Mouse (Mus musculus) c-Kit-positive CD71-positive TER-119-positive erythroid progenitor cells, embryonic 14.5 days (primary cell): ENCODE results near the gene Tmem199.

ENCODE experiments used
- DNase-seq: peaks from one replicate; pipeline ENCODE4 v3.0.0-alpha.2; 2013; ENCODE audit warnings: low spot score

Gene Tmem199

DNA sequence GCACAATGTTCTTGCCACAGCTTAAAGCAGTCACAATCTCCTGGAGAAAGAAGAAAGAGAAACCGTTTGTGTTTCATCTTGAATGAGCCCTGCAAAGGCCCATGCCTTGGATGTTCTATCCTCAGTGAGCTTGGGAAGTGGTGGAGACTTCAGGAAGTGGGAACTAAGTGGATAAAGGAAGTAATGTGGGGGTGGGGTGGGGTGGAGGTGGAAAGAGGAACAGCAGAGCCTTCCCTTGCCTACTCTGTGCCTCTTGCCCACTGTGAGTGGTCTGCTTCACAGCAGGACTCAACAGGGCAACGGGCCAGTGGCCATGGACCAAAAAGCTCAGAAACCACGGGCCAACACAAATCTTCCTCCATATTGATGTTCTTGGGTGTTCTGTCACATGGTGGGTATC is 36.7 kb downstream of the Tmem199 start:
- DNase-seq = no peak

DNA sequence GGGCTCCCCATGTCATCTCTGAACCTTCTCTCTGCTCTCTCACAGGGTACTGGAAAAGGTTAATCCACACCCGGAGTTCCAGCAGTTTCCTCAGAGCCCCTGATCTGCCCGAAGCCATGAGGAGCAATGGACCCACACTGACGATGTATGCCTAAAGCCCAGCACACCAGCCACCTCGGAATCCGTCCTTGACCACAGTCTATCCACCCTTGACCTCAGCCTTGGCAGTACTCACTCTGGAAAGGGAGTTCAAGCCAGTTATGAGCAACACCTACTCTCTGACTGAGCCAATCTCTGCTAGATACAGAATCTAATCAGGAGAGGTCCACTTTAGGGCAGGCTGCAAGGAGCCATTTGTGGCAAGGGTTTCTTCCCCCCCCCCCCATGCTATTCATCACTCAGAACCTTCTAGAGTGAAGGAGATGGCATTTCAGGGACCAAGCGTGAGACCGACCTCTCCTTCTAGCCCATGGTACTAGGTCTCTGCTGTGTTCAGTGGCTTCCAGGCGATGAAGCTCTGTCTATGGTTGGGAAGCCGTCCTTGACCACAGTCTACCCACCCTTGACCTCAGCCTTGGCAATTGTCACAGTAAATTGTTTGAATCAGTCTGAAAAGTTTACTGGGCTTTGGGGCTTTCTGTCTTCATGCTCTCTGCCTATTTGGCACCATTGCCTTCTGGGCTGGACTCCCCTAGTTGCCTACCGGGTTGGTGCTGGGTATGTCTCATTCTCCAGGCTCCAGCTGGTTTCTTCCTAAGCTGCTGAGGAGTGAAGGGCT is 40.5 kb downstream of the Tmem199 start:
- no peak for DNase-seq

DNA sequence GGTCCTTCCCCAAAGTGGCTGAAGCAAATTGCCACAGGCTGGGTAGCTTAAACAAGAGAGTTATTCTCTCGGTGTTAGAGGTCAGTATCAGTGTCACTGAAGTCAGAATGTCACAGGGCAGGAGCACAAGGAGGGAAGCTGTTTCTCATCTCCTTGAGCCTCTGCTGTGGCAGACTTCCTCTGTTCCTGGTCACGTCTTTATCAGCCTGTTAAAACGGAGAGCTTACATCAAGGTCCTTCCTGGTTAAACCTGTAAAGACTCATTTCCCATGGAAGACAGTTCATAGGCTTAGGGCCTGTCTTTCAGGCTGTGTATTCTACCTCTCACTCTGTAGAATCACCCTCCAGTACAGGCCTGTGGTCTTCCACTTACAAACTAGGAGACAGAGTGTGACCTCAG is 44.0 kb downstream of the Tmem199 start:
- DNase-seq = no peak

DNA sequence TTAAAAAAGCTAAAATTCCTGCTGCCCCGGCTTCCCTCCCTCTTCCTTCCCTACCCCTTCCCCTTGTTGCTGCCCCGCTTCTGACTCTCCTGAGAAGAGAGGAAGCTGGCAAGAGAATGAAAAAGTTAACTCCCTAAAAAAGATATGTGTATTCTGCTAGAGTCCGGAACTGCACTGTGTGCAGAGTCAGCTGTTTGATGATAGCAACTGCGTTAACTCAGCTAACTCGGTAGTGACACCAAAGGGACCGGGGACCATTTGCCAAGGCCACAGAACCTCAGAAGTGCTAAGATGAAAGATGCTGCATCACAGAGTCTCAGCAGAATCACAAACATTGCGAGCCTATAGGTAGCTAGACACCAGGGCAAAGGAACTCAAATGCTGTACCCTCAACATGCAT is 44.5 kb downstream of the Tmem199 start:
- DNase-seq = no peak

DNA sequence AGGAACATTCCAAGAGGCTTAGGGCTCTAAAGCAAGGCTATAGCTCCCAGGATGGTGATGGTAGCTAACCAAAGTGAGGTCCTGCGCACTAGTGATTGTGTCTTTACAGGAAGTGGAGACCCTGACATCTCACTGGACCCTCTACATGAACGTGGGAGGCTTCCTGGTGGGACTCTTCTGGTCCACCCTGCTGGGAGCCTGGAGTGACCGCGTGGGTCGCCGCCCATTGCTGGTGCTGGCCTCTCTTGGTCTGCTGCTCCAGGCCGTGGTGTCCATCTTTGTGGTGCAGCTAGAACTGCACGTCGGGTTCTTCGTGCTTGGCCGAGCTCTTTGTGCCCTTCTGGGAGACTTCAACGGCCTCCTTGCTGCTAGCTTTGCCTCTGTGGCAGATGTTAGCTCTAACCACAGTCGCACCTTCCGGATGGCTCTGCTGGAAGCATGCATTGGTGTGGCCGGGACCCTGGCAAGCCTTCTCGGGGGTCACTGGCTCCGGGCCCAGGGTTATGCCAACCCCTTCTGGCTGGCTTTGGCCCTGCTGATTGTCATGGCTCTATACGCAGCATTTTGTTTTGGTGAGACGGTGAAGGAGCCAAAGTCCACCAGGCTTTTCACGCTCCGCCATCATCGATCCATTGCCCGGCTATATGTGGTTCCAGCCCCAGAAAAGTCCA is 45.6 kb downstream of the Tmem199 start:
- DNase-seq = no peak

DNA sequence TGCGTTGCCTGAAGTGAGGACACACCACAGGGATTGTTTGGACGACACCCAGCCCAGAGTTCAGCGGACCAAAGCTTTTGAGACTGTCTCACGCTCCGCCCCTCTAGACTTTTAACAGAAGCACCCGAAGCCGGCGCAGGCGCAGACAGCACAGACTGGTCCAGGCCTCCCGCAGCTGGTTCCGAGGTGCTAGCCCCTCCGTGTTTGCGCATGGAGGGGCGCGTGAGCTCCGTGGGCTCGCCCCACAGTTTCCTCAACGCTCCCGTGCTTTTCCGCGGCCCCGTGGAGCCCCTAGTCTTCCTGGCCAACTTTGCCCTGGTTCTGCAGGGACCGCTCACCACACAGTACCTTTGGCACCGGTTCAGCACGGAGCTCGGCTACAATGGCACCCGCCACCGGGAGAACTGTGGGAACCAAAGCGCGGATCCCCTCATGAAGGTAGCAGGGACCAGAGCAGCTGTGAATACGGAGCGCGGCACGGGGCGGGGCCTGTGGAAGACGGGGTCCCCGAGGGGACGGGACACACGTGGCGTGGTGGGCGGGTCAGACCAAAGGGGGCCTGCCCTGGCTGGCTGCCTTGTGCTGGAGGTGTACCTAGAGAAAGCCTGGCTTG is 46.3 kb downstream of the Tmem199 start, which contains the start of gene Slc46a1:
Gene Slc46a1 (plus strand): TSS at position 130 of the 613 bp plus-strand sequence.
- peak; percentile 48 for DNase-seq

DNA sequence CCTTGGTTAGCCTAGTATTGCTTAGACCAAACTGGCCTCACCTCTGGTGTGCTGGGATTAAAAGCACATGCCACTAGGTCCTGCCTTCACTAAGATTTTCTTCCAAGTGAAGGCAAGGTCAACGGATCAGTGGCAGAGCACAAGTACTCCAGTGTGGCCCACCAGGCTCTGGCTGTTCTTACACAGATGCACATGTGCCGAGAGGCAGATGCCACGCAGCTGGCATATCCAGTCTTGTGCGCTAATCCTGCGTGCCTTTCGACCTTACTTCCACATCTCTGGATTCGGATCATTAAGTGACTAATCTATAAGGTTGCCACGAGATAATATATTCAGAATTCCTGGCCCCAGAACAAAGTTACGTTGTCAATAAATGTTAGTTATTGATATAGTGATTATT is 46.9 kb downstream of the Tmem199 start:
- DNase-seq = no peak

DNA sequence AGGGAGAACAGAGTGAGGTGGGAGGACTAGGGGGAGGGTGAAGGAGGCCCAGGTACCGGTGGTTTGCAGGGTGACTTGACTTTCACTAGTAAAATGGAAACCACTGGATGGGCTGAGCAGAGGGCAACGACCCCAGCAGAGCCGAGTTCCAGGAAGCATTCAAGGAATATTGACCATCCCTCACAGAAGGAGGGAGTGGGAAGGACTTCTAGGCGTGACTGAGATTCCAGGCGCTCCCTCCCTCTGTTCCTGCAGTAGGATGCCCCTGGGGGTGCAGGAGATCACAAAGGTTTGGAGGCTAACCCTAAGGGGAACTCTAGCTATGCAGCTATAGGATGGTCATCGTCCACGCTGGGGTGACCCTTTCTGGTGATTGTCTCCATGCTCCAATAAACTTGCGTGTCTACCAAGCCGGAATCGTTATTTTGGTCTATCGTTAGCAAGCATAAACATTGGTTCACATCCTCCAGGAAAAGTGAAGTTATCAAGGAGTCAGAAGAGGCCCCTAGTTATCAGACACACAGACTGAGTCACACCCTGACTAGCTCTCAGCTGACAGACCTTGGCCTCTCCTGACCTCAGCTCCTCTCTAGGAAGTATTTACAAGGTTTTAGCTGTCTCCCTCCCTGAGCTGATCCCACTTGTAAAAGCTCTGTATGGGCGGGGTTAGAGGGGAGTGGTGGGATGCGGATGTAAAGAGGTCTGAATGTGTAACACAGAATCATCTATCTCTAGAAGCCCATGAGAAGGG is 48.5 kb downstream of the Tmem199 start:
- peak; percentile 56 for DNase-seq

- no peak for DNase-seq
These were observed 49.3 kb downstream of the Tmem199 start for GRCm38 (mm10) chr11:78462669-78463068.

DNA sequence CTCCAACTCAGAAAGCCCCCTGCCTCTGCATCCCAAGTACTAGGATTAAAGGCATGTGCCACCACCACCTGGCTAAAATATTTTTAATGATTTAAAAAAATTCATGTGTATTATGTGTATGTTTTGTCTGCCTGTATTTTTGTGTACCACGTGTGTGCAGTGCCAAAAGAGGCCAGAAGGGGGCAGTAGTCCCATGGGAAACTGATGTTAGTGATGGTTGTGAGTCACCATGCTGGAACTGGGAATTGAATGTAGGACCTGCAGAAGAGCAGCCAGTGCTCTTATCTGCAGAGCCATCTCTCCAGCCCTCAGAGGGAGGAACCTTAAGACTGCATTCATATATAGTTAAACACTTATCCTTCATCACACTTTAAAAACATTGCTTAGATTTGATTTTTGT is 50.1 kb downstream of the Tmem199 start:
- DNase-seq = no peak

GRCm38 (mm10) chr11:78458740-78459139 is 53.2 kb downstream of the Tmem199 start:
- no peak for DNase-seq
